Mouse (Mus musculus): ENCODE measurements around the gene Echdc1. TPM values are rescaled to one million over a fixed set of nuclear protein-coding genes. Genes with fewer than 3 reads are reported as not detected.
"Not testable (repeated sequence)": the region's sequence is repeated elsewhere in the genome, so short reads cannot be mapped to it uniquely, and the experiment has no call there.

The Echdc1 gene
- polyA plus RNA-seq, 1 experiment from 2014 or later: 30.6 TPM

GRCm38 (mm10) chr10:29352575-29352974 lies 39.6 kb downstream of the Echdc1 start:
- H3K36me3 ChIP-seq: peaks cover 36% of the 10 kb centered on the region
- H3K4me2 ChIP-seq: no peak overlapping the region
- no peak overlapping the region for H3K27ac ChIP-seq
- H3K27me3 ChIP-seq: no peaks in the 10 kb centered on the region
- H3K4me3 ChIP-seq (replicated peaks): no peak overlapping the region
- H3K9ac ChIP-seq: no peak overlapping the region
- ATAC-seq (replicated peaks; ENCODE audit: low FRiP score): no peak
- H3K9me3 ChIP-seq (replicated peaks): no peaks in the 10 kb centered on the region
- peaks cover 3% of the 10 kb centered on the region; the same call in 1 of the 2 replicates for H3K4me1 ChIP-seq
- 78% methylated on average over 3 of the region's 3 CpGs for WGBS

- no peak for ATAC-seq (replicated peaks; ENCODE audit: low FRiP score)
- 80% methylated on average over 7 of the region's 7 CpGs for WGBS
- no peaks in the 10 kb centered on the region for H3K9me3 ChIP-seq (replicated peaks)
- H3K4me1 ChIP-seq: peaks cover 6% of the 10 kb centered on the region; the same call in 1 of the 2 replicates
- H3K4me3 ChIP-seq (replicated peaks): no peak overlapping the region
- H3K27ac ChIP-seq: no peak overlapping the region
- H3K36me3 ChIP-seq: peaks cover 26% of the 10 kb centered on the region
- no peak overlapping the region for H3K4me2 ChIP-seq
- no peak overlapping the region for H3K9ac ChIP-seq
- no peaks in the 10 kb centered on the region for H3K27me3 ChIP-seq
Observed at GRCm38 (mm10) chr10:29354183-29354582, 41.2 kb downstream of the Echdc1 start.

GRCm38 (mm10) chr10:29361095-29361463 lies 48.1 kb downstream of the Echdc1 start:
- H3K4me2 ChIP-seq: peak overlapping the region; percentile 68
- under 1% methylated on average over 6 of the region's 6 CpGs for WGBS
- H3K4me1 ChIP-seq: peaks cover 17% of the 10 kb centered on the region
- ATAC-seq (replicated peaks; ENCODE audit: low FRiP score): no peak
- H3K9me3 ChIP-seq (replicated peaks): no peaks in the 10 kb centered on the region
- peak overlapping the region; percentile 99 for H3K27ac ChIP-seq
- peak overlapping the region; percentile 96 for H3K9ac ChIP-seq
- H3K4me3 ChIP-seq (replicated peaks): peak overlapping the region; percentile 95
- no peaks in the 10 kb centered on the region for H3K27me3 ChIP-seq
- H3K36me3 ChIP-seq: no peaks in the 10 kb centered on the region

GRCm38 (mm10) chr10:29361464-29362196 lies 48.7 kb downstream of the Echdc1 start:
- H3K9ac ChIP-seq: peak overlapping the region; percentile 96
- H3K4me1 ChIP-seq: peaks cover 17% of the 10 kb centered on the region
- no peaks in the 10 kb centered on the region for H3K36me3 ChIP-seq
- peak overlapping the region; percentile 95 for H3K4me3 ChIP-seq (replicated peaks)
- peak overlapping the region; percentile 99 for H3K27ac ChIP-seq
- WGBS: under 1% methylated on average over 82 of the region's 100 CpGs
- H3K4me2 ChIP-seq: peak overlapping the region; percentile 68
- H3K9me3 ChIP-seq (replicated peaks): no peaks in the 10 kb centered on the region
- H3K27me3 ChIP-seq: no peaks in the 10 kb centered on the region
- ATAC-seq (replicated peaks; ENCODE audit: low FRiP score): peak; percentile 98

GRCm38 (mm10) chr10:29362197-29362900 lies 49.4 kb downstream of the Echdc1 start, which contains the start of gene Rnf146:
Gene Rnf146, minus strand, starts transcription at chr10:29362442.
- Histone ChIP-seq H3K9me3 (replicated peaks) (no peaks in the 10 kb centered on the region), H3K27ac (peak within 1 kb of the TSS; percentile 99), H3K4me1 (peaks cover 17% of the 10 kb centered on the region), H3K36me3 (no peaks in the 10 kb centered on the region), H3K4me3 (replicated peaks) (peak within 1 kb of the TSS; percentile 95), H3K27me3 (no peaks in the 10 kb centered on the region), H3K9ac (peak within 1 kb of the TSS; percentile 96), H3K4me2 (peak within 1 kb of the TSS; percentile 68)
- no peak for ATAC-seq (replicated peaks; ENCODE audit: low FRiP score)
- WGBS: 7% methylated on average over 15 of the region's 15 CpGs

GRCm38 (mm10) chr10:29374065-29374464 lies 61.1 kb downstream of the Echdc1 start:
- Histone ChIP-seq H3K9me3 (replicated peaks) (no peaks in the 10 kb centered on the region), H3K36me3 (no peaks in the 10 kb centered on the region), H3K27me3 (no peaks in the 10 kb centered on the region), H3K4me2 (no peak overlapping the region), H3K4me3 (replicated peaks) (no peak overlapping the region), H3K27ac (no peak overlapping the region), H3K4me1 (no peaks in the 10 kb centered on the region), H3K9ac (no peak overlapping the region)
- 88% methylated on average over 5 of the region's 5 CpGs for WGBS
- no peak for ATAC-seq (replicated peaks; ENCODE audit: low FRiP score)

- H3K9ac ChIP-seq: no peak overlapping the region
- 74% methylated on average over 2 of the region's 2 CpGs for WGBS
- H3K9me3 ChIP-seq (replicated peaks): no peaks in the 10 kb centered on the region
- no peak for ATAC-seq (replicated peaks; ENCODE audit: low FRiP score)
- no peak overlapping the region for H3K4me3 ChIP-seq (replicated peaks)
- no peak overlapping the region for H3K27ac ChIP-seq
- no peaks in the 10 kb centered on the region for H3K27me3 ChIP-seq
- no peaks in the 10 kb centered on the region for H3K4me1 ChIP-seq
- H3K36me3 ChIP-seq: no peaks in the 10 kb centered on the region
- H3K4me2 ChIP-seq: no peak overlapping the region
Observed at GRCm38 (mm10) chr10:29381558-29381957, 68.6 kb downstream of the Echdc1 start.

GRCm38 (mm10) chr10:29394890-29395289 lies 81.9 kb downstream of the Echdc1 start:
- H3K9ac ChIP-seq; H3K36me3 ChIP-seq; H3K4me2 ChIP-seq; H3K4me1 ChIP-seq; ATAC-seq (replicated peaks; ENCODE audit: low FRiP score); H3K9me3 ChIP-seq (replicated peaks); H3K27me3 ChIP-seq; H3K4me3 ChIP-seq (replicated peaks); H3K27ac ChIP-seq: not testable (repeated sequence)
- WGBS: 79% methylated on average over 2 of the region's 2 CpGs

Other genes with a start within 250 kb of the Echdc1 start
- gene Soga3, start 169.3 kb upstream of the Echdc1 start, polyA plus RNA-seq (2015; fragmentation: Nextera tagmentation; extraction: Ambion mirVana): 0.93 and 1.2 TPM in 2 replicates
- gene Gm49353, start 114.2 kb upstream of the Echdc1 start, polyA plus RNA-seq (2015; fragmentation: Nextera tagmentation; extraction: Ambion mirVana): not detected in 2 replicates
- gene 9330159F19Rik, start 101.6 kb upstream of the Echdc1 start, polyA plus RNA-seq (2015; fragmentation: Nextera tagmentation; extraction: Ambion mirVana): 0.08 and 0.31 TPM in 2 replicates
- gene Rnf146, start 49.3 kb downstream of the Echdc1 start, polyA plus RNA-seq (2015; fragmentation: Nextera tagmentation; extraction: Ambion mirVana): 52.0 and 60.3 TPM in 2 replicates
- 8.9 and 9.1 TPM in 2 replicates for gene Rspo3, start 222.7 kb downstream of the Echdc1 start, polyA plus RNA-seq (2015; fragmentation: Nextera tagmentation; extraction: Ambion mirVana)